Mouse (Mus musculus) embryonic facial prominence, embryonic 13.5 days (tissue): ENCODE measurements around the gene Ltbp4. TPM values are rescaled to one million over a fixed set of nuclear protein-coding genes. Genes with fewer than 3 reads are reported as not detected.

Experiments
- ATAC-seq: fragments of 200-750 bp; cut with Nextera tagmentation; 2 replicates; pipeline ENCODE4 v1.8.0; 2017; ENCODE audit warnings: low read depth; ENCODE audit not compliant: insufficient number of reproducible peaks, insufficient read depth, low FRiP score, low TSS enrichment
- H3K27ac ChIP-seq: fragments of 300-500 bp; sonication (generic); 2 replicates; pipeline ENCODE4 v1.5.1; 2015; ENCODE audit warnings: moderate library complexity, mild to moderate bottlenecking, inconsistent platforms
- H3K27me3 ChIP-seq: fragments of 300-500 bp; sonication (generic); 2 replicates; pipeline ENCODE4 v1.6.1; 2015; ENCODE audit warnings: mild to moderate bottlenecking, inconsistent platforms
- H3K36me3 ChIP-seq: fragments of 300-500 bp; sonication (generic); 2 replicates; pipeline ENCODE4 v1.6.1; 2015; ENCODE audit warnings: mild to moderate bottlenecking, inconsistent platforms
- H3K4me1 ChIP-seq: fragments of 300-500 bp; sonication (generic); 2 replicates; pipeline ENCODE4 v1.6.1; 2015; ENCODE audit warnings: inconsistent platforms
- H3K4me2 ChIP-seq: fragments of 300-500 bp; sonication (generic); 2 replicates; pipeline ENCODE4 v1.6.1; 2015; ENCODE audit warnings: moderate library complexity, mild to moderate bottlenecking, inconsistent platforms
- H3K4me3 ChIP-seq: fragments of 300-500 bp; sonication (generic); 2 replicates; pipeline ENCODE4 v1.5.1; 2015; ENCODE audit warnings: mild to moderate bottlenecking, inconsistent platforms
- H3K9ac ChIP-seq: fragments of 300-500 bp; sonication (generic); 2 replicates; pipeline ENCODE4 v1.6.1; 2015; ENCODE audit warnings: mild to moderate bottlenecking, inconsistent platforms
- H3K9me3 ChIP-seq: fragments of 300-500 bp; sonication (generic); 2 replicates; pipeline ENCODE4 v1.6.1; 2016; ENCODE audit warnings: inconsistent platforms
- WGBS: fragments of 180-500 bp; shearing (Covaris S2); methylation state at CpG from one replicate; pipeline ENCODE4 v1.1.7; 2015; ENCODE audit warnings: mixed read lengths; 5-methylcytosine and 5-hydroxymethylcytosine counted together
- polyA plus RNA-seq: library from polyadenylated mRNA; unstranded; fragments of >200 nt; fragmentation: Nextera tagmentation; extraction: Ambion mirVana; gene quantifications from 2 replicates; pipeline ENCODE4 v1.2.1, GENCODE M21; 2015

The Ltbp4 gene
- polyA plus RNA-seq, 1 experiment from 2014 or later = 32.0 TPM

DNA sequence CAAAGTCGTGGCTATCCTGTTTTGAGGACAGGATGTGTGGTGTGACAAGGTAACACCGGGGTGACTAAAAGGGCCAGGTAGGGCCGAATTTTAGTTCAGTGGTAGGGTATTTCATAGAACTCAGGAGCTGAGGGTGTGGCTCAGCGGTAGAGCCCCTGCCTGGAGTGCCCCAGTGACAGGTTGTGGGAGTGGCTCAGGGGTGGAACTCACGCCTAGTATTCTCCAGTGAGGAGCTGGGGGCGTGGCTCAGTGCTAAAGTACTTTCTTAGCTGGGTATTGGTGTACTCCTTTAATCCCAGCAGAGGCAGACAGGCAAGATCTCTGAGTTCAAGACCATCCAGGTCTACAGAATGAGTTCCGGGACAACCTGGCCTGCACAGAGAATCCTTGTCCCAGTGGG is 61.5 kb downstream of the Ltbp4 start:
- 60% methylated on average over 7 of the region's 7 CpGs for WGBS
- H3K4me2 ChIP-seq = no peak overlapping the region
- H3K4me1 ChIP-seq = no peaks in the 10 kb centered on the region
- H3K9ac ChIP-seq = no peak overlapping the region
- no peak for ATAC-seq
- H3K9me3 ChIP-seq = no peaks in the 10 kb centered on the region
- no peaks in the 10 kb centered on the region for H3K27me3 ChIP-seq
- peaks cover 92% of the 10 kb centered on the region for H3K36me3 ChIP-seq
- H3K27ac ChIP-seq = no peak overlapping the region; the same call in 1 of the 2 replicates
- no peak overlapping the region for H3K4me3 ChIP-seq

DNA sequence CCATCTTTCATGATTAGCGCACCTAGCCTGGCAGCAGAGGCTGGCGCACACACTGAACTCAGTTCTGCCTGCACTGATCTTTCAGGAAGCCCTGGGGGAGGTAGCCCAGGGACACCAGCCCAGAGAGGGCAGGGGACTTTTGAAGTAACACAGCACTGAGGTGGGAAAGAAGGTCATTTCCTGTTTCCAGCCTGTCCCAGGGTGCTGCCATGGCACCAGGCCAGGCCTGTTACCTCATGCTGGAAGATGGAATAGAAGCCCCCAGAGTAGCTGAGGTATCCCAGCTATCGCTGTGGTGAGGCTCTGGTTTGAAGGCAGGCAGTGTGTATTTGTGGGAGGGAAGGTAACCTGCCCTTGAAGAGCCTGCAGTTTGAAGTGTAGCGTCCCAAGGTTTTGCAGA is 62.6 kb downstream of the Ltbp4 start:
- Histone ChIP-seq H3K9ac (no peak overlapping the region), H3K4me3 (no peak overlapping the region), H3K27me3 (no peaks in the 10 kb centered on the region), H3K9me3 (no peaks in the 10 kb centered on the region), H3K4me1 (no peaks in the 10 kb centered on the region), H3K27ac (no peak overlapping the region), H3K4me2 (no peak overlapping the region), H3K36me3 (peaks cover 94% of the 10 kb centered on the region)
- WGBS = 94% methylated on average over 4 of the region's 4 CpGs
- ATAC-seq = no peak

DNA sequence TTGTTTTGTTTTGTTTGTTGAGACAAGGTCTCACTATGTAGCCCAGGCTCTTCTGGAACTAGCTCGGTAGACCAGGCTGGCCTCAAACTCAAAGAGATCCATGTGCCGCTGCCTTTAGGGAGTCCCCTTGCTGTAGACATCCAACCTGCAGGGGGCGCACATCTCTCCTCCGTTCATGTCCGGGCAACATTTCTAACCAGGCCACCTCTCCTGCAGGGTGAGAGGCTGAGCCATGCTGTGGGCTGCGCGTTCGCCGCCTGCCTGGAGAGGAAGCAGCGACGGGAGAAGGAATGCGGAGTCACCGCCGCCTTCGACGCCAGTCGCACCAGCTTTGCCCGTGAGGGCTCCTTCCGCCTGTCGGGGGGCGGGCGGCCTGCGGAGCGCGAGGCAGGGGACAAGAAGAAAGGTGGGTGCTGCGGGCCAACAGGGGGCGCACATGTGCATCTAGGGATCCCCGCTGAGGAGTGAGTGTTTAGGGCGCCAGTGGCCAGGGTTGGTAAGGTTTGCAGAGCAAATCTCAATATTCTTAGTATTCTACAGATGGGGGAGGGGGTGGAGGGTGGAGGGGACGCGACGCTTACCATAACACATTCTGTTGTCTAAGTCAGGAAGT is 63.6 kb downstream of the Ltbp4 start:
- H3K36me3 ChIP-seq = peaks cover 94% of the 10 kb centered on the region
- ATAC-seq = no peak
- no peaks in the 10 kb centered on the region for H3K4me1 ChIP-seq
- no peak overlapping the region for H3K27ac ChIP-seq
- no peak overlapping the region for H3K4me3 ChIP-seq
- peak overlapping the region; percentile 16; the same call in 1 of the 2 replicates for H3K4me2 ChIP-seq
- no peak overlapping the region for H3K9ac ChIP-seq
- 55% methylated on average over 32 of the region's 32 CpGs for WGBS
- no peaks in the 10 kb centered on the region for H3K27me3 ChIP-seq
- H3K9me3 ChIP-seq = no peaks in the 10 kb centered on the region

DNA sequence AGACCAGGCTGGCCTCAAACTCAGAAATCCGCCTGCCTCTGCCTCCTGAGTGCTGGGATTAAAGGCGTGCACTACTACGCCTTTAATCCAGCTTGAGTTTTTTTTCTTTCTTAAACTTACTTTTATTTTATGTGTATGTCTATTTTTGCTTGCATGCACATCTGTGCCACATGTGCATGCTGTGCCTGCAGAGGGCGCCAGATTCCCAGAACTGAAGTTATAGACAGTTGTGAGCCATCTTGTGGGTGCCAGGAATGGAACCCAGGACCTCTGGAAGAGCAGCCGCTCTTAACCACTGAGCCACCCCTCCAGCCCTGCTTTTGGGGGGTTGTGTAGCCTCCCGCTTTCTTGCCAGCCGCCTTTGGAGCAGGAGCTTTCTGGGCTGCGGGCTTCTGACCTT is 66.1 kb downstream of the Ltbp4 start:
- Histone ChIP-seq H3K27ac (no peak overlapping the region), H3K4me1 (no peaks in the 10 kb centered on the region), H3K9ac (no peak overlapping the region), H3K27me3 (no peaks in the 10 kb centered on the region), H3K4me2 (no peak overlapping the region), H3K36me3 (peaks cover 94% of the 10 kb centered on the region), H3K4me3 (no peak overlapping the region), H3K9me3 (no peaks in the 10 kb centered on the region)
- 86% methylated on average over 8 of the region's 8 CpGs for WGBS
- ATAC-seq = no peak

GRCm38 (mm10) chr7:27266515-27267128 is 70.9 kb downstream of the Ltbp4 start:
- H3K36me3 ChIP-seq = peaks cover 99% of the 10 kb centered on the region
- no peak for ATAC-seq
- H3K4me1 ChIP-seq = no peaks in the 10 kb centered on the region
- no peak overlapping the region for H3K9ac ChIP-seq
- H3K9me3 ChIP-seq = no peaks in the 10 kb centered on the region
- 73% methylated on average over 20 of the region's 20 CpGs for WGBS
- H3K4me2 ChIP-seq = no peak overlapping the region
- no peak overlapping the region for H3K4me3 ChIP-seq
- no peaks in the 10 kb centered on the region for H3K27me3 ChIP-seq
- H3K27ac ChIP-seq = no peak overlapping the region

DNA sequence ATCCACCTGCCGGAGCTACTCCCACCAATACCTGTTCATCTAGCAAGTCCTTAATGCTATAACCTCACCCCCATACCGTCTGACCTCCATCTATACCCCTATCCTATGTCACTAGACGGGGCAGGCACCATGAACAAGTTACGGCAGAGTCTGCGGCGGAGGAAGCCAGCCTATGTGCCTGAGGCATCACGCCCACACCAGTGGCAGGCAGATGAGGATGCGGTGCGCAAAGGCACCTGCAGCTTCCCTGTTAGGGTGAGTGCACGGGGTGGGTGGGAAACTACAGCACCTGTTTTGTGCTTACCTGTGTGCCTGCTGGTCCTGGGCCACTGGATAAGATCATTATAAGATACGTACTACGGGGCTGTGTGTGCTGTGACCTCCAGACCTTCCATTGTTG is 72.7 kb downstream of the Ltbp4 start:
- peaks cover 82% of the 10 kb centered on the region for H3K36me3 ChIP-seq
- no peak; the same call in 1 of the 2 replicates for ATAC-seq
- WGBS = 82% methylated on average over 12 of the region's 12 CpGs
- no peak overlapping the region for H3K4me2 ChIP-seq
- peaks cover 10% of the 10 kb centered on the region for H3K4me1 ChIP-seq
- no peak overlapping the region for H3K27ac ChIP-seq
- H3K4me3 ChIP-seq = no peak overlapping the region
- no peak overlapping the region for H3K9ac ChIP-seq
- no peaks in the 10 kb centered on the region for H3K9me3 ChIP-seq
- no peaks in the 10 kb centered on the region for H3K27me3 ChIP-seq

DNA sequence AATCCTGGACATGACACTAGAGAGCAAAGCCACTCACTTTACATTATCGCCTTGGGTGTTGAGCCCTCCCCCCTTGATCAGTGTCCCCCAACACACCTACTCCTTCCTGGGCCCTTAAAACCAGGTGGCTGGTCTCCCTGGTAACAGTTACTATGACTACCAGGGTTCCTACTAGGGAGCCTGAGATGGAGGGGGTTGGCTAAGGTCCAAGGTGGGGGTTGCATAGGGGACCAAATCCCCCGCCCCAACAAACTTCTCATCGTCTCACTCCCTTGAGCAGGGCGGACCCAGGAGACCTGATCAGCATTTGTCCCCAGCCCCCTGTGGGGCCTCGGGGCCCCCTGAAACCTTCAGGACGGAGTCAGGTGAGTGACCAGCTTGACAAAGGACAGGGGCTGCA is 75.6 kb downstream of the Ltbp4 start:
- no peak overlapping the region for H3K4me3 ChIP-seq
- WGBS = 70% methylated on average over 6 of the region's 6 CpGs
- no peak overlapping the region for H3K4me2 ChIP-seq
- H3K27ac ChIP-seq = no peak overlapping the region
- peaks cover 29% of the 10 kb centered on the region for H3K4me1 ChIP-seq
- no peak overlapping the region for H3K9ac ChIP-seq
- no peak for ATAC-seq
- H3K36me3 ChIP-seq = peaks cover 54% of the 10 kb centered on the region
- no peaks in the 10 kb centered on the region for H3K9me3 ChIP-seq
- H3K27me3 ChIP-seq = no peaks in the 10 kb centered on the region

GRCm38 (mm10) chr7:27260856-27261255 is 76.6 kb downstream of the Ltbp4 start:
- Histone ChIP-seq H3K27ac (no peak overlapping the region), H3K9ac (0 out of 2 replicates have a peak overlapping the region, but pooled peaks have one; percentile 91), H3K9me3 (no peaks in the 10 kb centered on the region), H3K36me3 (peaks cover 43% of the 10 kb centered on the region), H3K4me3 (peak overlapping the region; percentile 80; the same call in 1 of the 2 replicates), H3K4me1 (peaks cover 39% of the 10 kb centered on the region), H3K27me3 (no peaks in the 10 kb centered on the region), H3K4me2 (peak overlapping the region; percentile 89)
- ATAC-seq = no peak
- WGBS = 86% methylated on average over 7 of the region's 7 CpGs

GRCm38 (mm10) chr7:27259771-27260170 is 77.7 kb downstream of the Ltbp4 start:
- Histone ChIP-seq H3K27ac (peak overlapping the region; percentile 88), H3K9me3 (no peaks in the 10 kb centered on the region), H3K4me3 (peak overlapping the region; percentile 80), H3K27me3 (no peaks in the 10 kb centered on the region), H3K36me3 (peaks cover 32% of the 10 kb centered on the region), H3K4me2 (peak overlapping the region; percentile 89), H3K4me1 (peaks cover 40% of the 10 kb centered on the region), H3K9ac (peak overlapping the region; percentile 91)
- WGBS = 21% methylated on average over 5 of the region's 5 CpGs
- no peak for ATAC-seq

DNA sequence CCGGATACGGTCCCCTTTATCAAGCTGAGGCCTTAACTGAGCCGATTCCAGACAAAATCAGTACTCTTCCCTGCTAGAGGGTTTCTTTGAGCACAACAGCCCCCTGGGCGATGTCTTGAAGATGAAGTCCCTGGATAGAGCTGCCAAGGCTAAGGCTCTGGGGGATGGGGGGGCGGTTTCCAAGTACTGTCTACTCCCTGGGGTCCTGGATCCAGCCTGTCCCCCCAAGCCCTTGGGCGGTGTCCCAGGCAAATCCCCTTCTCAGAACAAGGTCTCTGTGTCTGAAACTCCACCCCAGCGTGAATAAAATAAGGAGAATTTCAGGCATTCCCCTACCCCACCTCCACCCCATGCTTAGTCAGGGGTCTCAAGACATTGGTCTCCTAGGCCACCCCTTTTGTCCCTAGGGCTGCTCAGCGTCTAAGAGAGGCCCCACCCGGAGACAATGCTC is 78.2 kb downstream of the Ltbp4 start:
- Histone ChIP-seq H3K4me3 (peak overlapping the region; percentile 80), H3K9me3 (no peaks in the 10 kb centered on the region), H3K27me3 (no peaks in the 10 kb centered on the region), H3K4me1 (peaks cover 40% of the 10 kb centered on the region), H3K36me3 (peaks cover 30% of the 10 kb centered on the region), H3K4me2 (peak overlapping the region; percentile 89), H3K27ac (peak overlapping the region; percentile 88), H3K9ac (peak overlapping the region; percentile 91)
- WGBS = 2% methylated on average over 9 of the region's 9 CpGs
- ATAC-seq = no peak

DNA sequence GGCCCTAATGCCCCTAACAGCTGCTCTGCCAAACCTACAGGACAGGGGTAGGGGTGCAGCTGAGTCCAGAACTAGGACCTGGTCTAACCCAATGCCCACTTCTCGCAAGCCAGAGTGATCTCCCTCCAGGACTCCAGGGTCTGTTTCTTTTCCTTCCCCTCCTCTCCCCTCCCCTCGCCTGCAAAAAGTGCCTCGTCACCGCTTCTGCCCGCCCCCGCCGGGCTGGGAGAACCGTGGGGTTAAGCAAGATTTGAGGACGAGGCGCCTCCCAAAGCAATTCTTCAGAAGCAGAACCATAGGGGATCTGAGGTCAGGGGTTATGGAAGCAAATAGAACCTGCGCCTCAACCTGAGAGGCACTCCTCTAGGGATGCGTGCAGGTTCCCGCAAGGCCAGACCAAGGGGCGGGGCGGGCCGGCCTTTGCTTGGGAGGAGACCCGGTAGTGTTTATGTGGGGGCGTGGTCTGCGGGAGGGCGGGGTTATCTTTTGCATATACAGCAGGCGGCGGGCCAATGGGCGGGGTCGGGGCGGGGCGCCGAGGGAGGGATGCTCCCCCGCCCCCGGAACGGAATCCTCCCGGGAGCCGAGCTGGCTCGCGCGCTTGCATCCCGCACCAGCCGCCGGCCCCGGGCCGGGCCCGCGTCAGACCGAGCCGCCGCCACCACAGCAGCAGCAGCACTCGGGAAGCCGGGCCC is 79.1 kb downstream of the Ltbp4 start, which contains the start of gene Numbl:
Gene Numbl (plus strand): TSS at position 229 of the 695 bp plus-strand sequence.
- Histone ChIP-seq H3K4me3 (peak within 1 kb of the TSS; percentile 80), H3K9ac (peak within 1 kb of the TSS; percentile 91), H3K4me1 (peaks cover 40% of the 10 kb centered on the region), H3K9me3 (no peaks in the 10 kb centered on the region), H3K27me3 (no peaks in the 10 kb centered on the region), H3K36me3 (peaks cover 26% of the 10 kb centered on the region), H3K27ac (peak within 1 kb of the TSS; percentile 88), H3K4me2 (peak within 1 kb of the TSS; percentile 89)
- ATAC-seq = peak; percentile 77
- 2% methylated on average over 40 of the region's 47 CpGs for WGBS
